Mouse (Mus musculus) naive thymus-derived CD4-positive, alpha-beta T cell, adult 2 months (primary cell): Measurements from ENCODE around the gene Spem1.

ENCODE experiments used
- DNase-seq: peaks from one replicate; pipeline ENCODE4 v3.0.0-alpha.2; 2011; ENCODE audit warnings: low read depth

The Spem1 gene

GRCm38 (mm10) chr11:69836703-69837576, 15.0 kb upstream of the Spem1 start:
- peak; percentile 42 for DNase-seq

- no peak for DNase-seq
These were observed 14.0 kb upstream of the Spem1 start for GRCm38 (mm10) chr11:69835966-69836335.

- no peak for DNase-seq
These were observed 13.5 kb upstream of the Spem1 start for GRCm38 (mm10) chr11:69835326-69835965.

- peak; percentile 75 for DNase-seq
These were observed 12.1 kb upstream of the Spem1 start for GRCm38 (mm10) chr11:69834001-69834549.

GRCm38 (mm10) chr11:69833554-69833953, 11.6 kb upstream of the Spem1 start:
- DNase-seq, result no peak

GRCm38 (mm10) chr11:69828832-69829231, 6.9 kb upstream of the Spem1 start:
- DNase-seq, result no peak

- DNase-seq, result no peak
These were observed 1.5 kb upstream of the Spem1 start for GRCm38 (mm10) chr11:69823456-69823855.

GRCm38 (mm10) chr11:69818871-69819270, 3.1 kb downstream of the Spem1 start:
- no peak for DNase-seq

- DNase-seq, result no peak
These were observed 3.6 kb downstream of the Spem1 start, which contains the start of gene Spem2 for GRCm38 (mm10) chr11:69818365-69818764. Spem2 (minus strand) TSS chr11:69818465.

- DNase-seq, result no peak
These were observed 5.5 kb downstream of the Spem1 start for GRCm38 (mm10) chr11:69816520-69816919.

GRCm38 (mm10) chr11:69815155-69815554, 6.8 kb downstream of the Spem1 start, which contains the start of gene Gm39566:
Gm39566 (minus strand) TSS chr11:69815298.
- DNase-seq, result no peak

GRCm38 (mm10) chr11:69810280-69810679, 11.7 kb downstream of the Spem1 start:
- no peak for DNase-seq

- no peak for DNase-seq
These were observed 14.3 kb downstream of the Spem1 start for GRCm38 (mm10) chr11:69807641-69808040.

- DNase-seq, result no peak
These were observed 15.6 kb downstream of the Spem1 start for GRCm38 (mm10) chr11:69806378-69806777.

GRCm38 (mm10) chr11:69804972-69805909, 16.7 kb downstream of the Spem1 start, which contains the start of gene Tmem102:
Tmem102 (minus strand) TSS chr11:69805624.
- DNase-seq, result no peak

GRCm38 (mm10) chr11:69804652-69804940, 17.4 kb downstream of the Spem1 start:
- no peak for DNase-seq

GRCm38 (mm10) chr11:69803786-69804651, 18.0 kb downstream of the Spem1 start:
- DNase-seq, result peak; percentile 82

- DNase-seq, result no peak
These were observed 18.7 kb downstream of the Spem1 start for GRCm38 (mm10) chr11:69803328-69803727.

GRCm38 (mm10) chr11:69802648-69803105, 19.3 kb downstream of the Spem1 start:
- peak; percentile 74 for DNase-seq

GRCm38 (mm10) chr11:69801379-69801977, 20.5 kb downstream of the Spem1 start, which contains the start of gene Fgf11:
Fgf11 (minus strand) TSS chr11:69801857.
- DNase-seq, result no peak
